Mouse (Mus musculus) spleen, adult 2 months (tissue): ENCODE data around the gene Gng12. TPM values are rescaled to one million over a fixed set of nuclear protein-coding genes. Genes with fewer than 3 reads are reported as not detected.

ENCODE experiments used
- DNase-seq, 2 experiments: peaks; one replicate each; pipeline versions ENCODE4 v3.0.0 to v3.0.0-alpha.2; 2012 to 2021; ENCODE audit warnings: low spot score in 2 of 2, low read depth in 1 of 2
- H3K27ac ChIP-seq: fragments of 200-500 bp; 2 replicates; pipeline ENCODE4 v1.5.1; 2012; ENCODE audit warnings: low read length, inconsistent platforms; ENCODE audit not compliant: insufficient read depth
- H3K27me3 ChIP-seq: fragments of 200-500 bp; 2 replicates; pipeline ENCODE4 v1.6.1; 2012; ENCODE audit warnings: mild to moderate bottlenecking, moderate library complexity, low read length, inconsistent platforms; ENCODE audit not compliant: control insufficient read depth, insufficient read depth
- H3K36me3 ChIP-seq: fragments of 200-500 bp; 2 replicates; pipeline ENCODE4 v1.6.1; 2012; ENCODE audit warnings: mild to moderate bottlenecking, low read length, inconsistent platforms; ENCODE audit not compliant: control insufficient read depth, insufficient read depth
- H3K4me1 ChIP-seq: fragments of 200-500 bp; 2 replicates; pipeline ENCODE4 v1.6.1; 2011; ENCODE audit warnings: inconsistent platforms; ENCODE audit not compliant: control insufficient read depth, insufficient read depth, insufficient read length
- H3K4me3 ChIP-seq: fragments of 200-500 bp; 2 replicates; pipeline ENCODE4 v1.5.1; 2011; ENCODE audit warnings: mild to moderate bottlenecking, inconsistent platforms; ENCODE audit not compliant: insufficient read depth, insufficient read length; ENCODE audit errors: extremely low read depth
- CTCF ChIP-seq: fragments of 200-500 bp; IDR thresholded peaks from 2 replicates; pipeline ENCODE4 v1.5.1; 2011; ENCODE audit warnings: mild to moderate bottlenecking, inconsistent platforms; ENCODE audit not compliant: insufficient read depth, insufficient read length, insufficient replicate concordance; ENCODE audit errors: extremely low read depth
- POLR2A ChIP-seq: fragments of 200-500 bp; IDR thresholded peaks from 2 replicates; pipeline ENCODE4 v1.6.1; 2011; ENCODE audit warnings: low read depth, low read length, inconsistent platforms
- WGBS: fragments of 180-500 bp; shearing (Covaris S2); methylation state at CpG from one replicate; pipeline ENCODE4 v1.1.7; 2018; 5-methylcytosine and 5-hydroxymethylcytosine counted together
- polyA plus RNA-seq: library from polyadenylated mRNA; depleted of rRNA; stranded (reverse); fragments of >200 nt; gene quantifications from 2 replicates; pipeline ENCODE4 v1.2.3, GENCODE M21; 2012

The Gng12 gene
- polyA plus RNA-seq, 1 experiment: 6.9 TPM

GRCm38 (mm10) chr6:66987643-66988042 lies 91.4 kb downstream of the Gng12 start:
- no peak for TF ChIP-seq CTCF
- TF ChIP-seq POLR2A: no peak
- no peak for DNase-seq
- WGBS: 34% methylated on average over 3 of the region's 3 CpGs
- no peak overlapping the region for H3K4me3 ChIP-seq
- H3K4me1 ChIP-seq: peaks cover 3% of the 10 kb centered on the region; the same call in 1 of the 2 replicates
- H3K36me3 ChIP-seq: no peaks in the 10 kb centered on the region
- no peaks in the 10 kb centered on the region for H3K27me3 ChIP-seq
- no peak overlapping the region for H3K27ac ChIP-seq

- no peak for DNase-seq
- 97% methylated on average over 9 of the region's 9 CpGs for WGBS
Measured at GRCm38 (mm10) chr6:66988363-66988762, 92.2 kb downstream of the Gng12 start.

GRCm38 (mm10) chr6:66989037-66989436 lies 92.8 kb downstream of the Gng12 start:
- TF ChIP-seq POLR2A: no peak
- H3K27ac ChIP-seq: no peak overlapping the region
- H3K36me3 ChIP-seq: no peaks in the 10 kb centered on the region
- WGBS: 82% methylated on average over 6 of the region's 6 CpGs
- no peak overlapping the region for H3K4me3 ChIP-seq
- H3K4me1 ChIP-seq: peaks cover 3% of the 10 kb centered on the region; the same call in 1 of the 2 replicates
- DNase-seq: no peak
- H3K27me3 ChIP-seq: no peaks in the 10 kb centered on the region

More at GRCm38 (mm10) chr6:66988363-66988762, 92.2 kb downstream of the Gng12 start:
- TF ChIP-seq POLR2A (no peak), CTCF (no peak)
- Histone ChIP-seq H3K27ac (no peak overlapping the region), H3K4me1 (peaks cover 3% of the 10 kb centered on the region; the same call in 1 of the 2 replicates), H3K36me3 (no peaks in the 10 kb centered on the region), H3K4me3 (no peak overlapping the region), H3K27me3 (no peaks in the 10 kb centered on the region)

DNA sequence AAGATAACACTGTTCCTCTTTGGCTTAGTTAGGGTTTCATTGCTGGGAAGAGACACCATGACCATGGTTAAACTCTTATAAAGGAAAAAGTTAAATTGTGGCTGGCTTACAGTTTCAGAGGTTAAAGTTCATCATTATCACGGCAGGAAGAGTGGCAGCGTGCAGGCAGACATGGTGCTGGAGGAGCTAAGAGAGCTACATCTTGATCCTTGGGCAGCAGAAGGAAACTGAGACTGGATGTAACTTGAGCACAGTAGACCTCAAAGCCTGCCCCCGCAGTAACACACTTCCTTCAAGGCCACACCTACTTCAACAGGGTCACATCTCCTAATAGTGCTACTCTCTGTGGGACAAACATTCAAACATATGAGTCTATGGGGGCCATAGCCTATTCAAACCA lies 93.3 kb downstream of the Gng12 start:
- no peak for DNase-seq
- 54% methylated on average over 3 of the region's 3 CpGs for WGBS
- Histone ChIP-seq H3K27ac (no peak overlapping the region), H3K36me3 (no peaks in the 10 kb centered on the region), H3K27me3 (no peaks in the 10 kb centered on the region), H3K4me1 (peaks cover 3% of the 10 kb centered on the region; the same call in 1 of the 2 replicates), H3K4me3 (no peak overlapping the region)
- TF ChIP-seq CTCF (no peak), POLR2A (no peak)

DNA sequence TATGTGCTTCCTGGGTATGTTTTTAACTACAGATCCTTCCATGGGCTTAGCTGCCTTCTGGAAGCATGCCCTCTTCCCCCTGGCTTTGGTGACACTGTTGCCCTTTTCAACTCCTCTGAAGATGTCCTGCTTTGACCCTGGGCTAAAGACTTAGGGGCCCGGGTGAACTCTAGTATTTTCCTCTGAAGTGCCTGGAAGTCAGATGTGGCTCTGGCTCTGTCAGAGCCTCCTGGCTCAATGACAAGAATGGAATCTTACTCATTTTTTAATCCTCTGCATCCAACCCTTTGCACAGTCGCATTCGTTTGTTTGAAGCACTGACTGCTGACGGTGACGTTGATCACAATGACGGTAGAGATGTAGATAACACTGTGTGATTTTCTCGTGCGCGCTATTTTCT lies 96.0 kb downstream of the Gng12 start:
- WGBS: 90% methylated on average over 9 of the region's 9 CpGs
- no peak for TF ChIP-seq CTCF
- no peak for TF ChIP-seq POLR2A
- Histone ChIP-seq H3K27ac (no peak overlapping the region), H3K27me3 (no peaks in the 10 kb centered on the region), H3K4me3 (no peak overlapping the region), H3K4me1 (peaks cover 3% of the 10 kb centered on the region; the same call in 1 of the 2 replicates), H3K36me3 (no peaks in the 10 kb centered on the region)
- no peak for DNase-seq

DNA sequence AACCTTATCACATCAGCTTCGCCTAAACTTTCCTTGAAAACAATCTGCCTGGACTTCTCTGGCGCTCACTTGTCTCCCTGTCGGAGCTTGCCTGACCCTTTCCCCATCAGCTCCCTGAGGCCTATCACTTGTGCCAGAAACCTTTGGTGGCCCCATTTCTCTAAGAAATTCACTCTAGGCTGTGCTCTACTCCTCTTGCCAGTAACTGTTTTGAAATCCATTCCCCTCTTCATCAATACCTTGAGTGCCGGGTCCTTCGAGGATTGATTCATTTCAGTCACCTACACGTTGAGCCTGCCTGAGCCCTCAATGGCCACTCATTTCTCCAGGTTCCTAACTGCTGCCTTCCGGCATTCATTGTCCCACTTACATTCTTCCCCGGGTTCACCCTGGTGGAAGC lies 96.6 kb downstream of the Gng12 start:
- TF ChIP-seq POLR2A: no peak
- TF ChIP-seq CTCF: no peak
- no peaks in the 10 kb centered on the region for H3K36me3 ChIP-seq
- no peak overlapping the region for H3K27ac ChIP-seq
- H3K4me3 ChIP-seq: no peak overlapping the region
- DNase-seq: no peak
- no peaks in the 10 kb centered on the region for H3K27me3 ChIP-seq
- H3K4me1 ChIP-seq: no peaks in the 10 kb centered on the region
- 92% methylated on average over 8 of the region's 8 CpGs for WGBS

- Histone ChIP-seq H3K4me1 (no peaks in the 10 kb centered on the region), H3K4me3 (no peak overlapping the region), H3K36me3 (no peaks in the 10 kb centered on the region), H3K27me3 (no peaks in the 10 kb centered on the region), H3K27ac (no peak overlapping the region)
- 97% methylated on average over 8 of the region's 8 CpGs for WGBS
- no peak for DNase-seq
- TF ChIP-seq CTCF (no peak), POLR2A (no peak)
Measured at GRCm38 (mm10) chr6:66994981-66995380, 98.8 kb downstream of the Gng12 start.
